Mouse (Mus musculus): ENCODE results near the gene Tepsin. TPM values are rescaled to one million over a fixed set of nuclear protein-coding genes. Genes with fewer than 3 reads are reported as not detected.

Gene Tepsin
- polyA plus RNA-seq, 1 experiment from 2014 or later = 18.7 TPM

DNA sequence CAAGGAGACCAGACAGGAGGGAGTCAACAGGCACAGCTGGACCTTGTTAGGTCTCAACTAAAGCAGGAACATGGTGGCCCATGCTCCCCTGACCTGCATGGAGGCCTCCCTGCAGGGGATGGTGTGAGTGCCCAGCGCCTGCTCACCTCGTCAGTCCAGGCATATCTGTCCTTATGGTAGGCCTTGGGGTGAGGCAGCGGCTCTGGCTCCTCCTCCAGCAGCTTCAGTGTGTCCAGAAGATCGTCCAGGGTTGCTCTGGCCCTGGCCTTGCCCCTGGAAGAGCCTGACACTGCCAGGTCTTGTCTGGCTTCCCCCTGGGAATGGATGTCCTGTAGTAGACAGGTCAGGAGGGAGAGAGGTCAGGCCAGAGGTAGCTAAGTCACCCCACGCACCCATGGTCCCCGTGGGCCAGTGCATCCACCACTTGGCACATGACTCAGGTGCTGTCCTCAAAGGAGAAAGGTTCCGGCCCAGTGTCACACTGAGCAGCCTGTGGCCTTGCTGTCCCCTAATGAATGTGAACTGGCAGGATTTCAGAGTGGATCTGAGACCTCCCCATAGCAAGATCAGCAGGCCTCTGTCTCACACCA is 26.7 kb downstream of the Tepsin start:
- Histone ChIP-seq H3K4me1 (no peaks in the 10 kb centered on the region), H3K9ac (replicated peaks) (no peak overlapping the region), H3K27ac (replicated peaks) (no peak overlapping the region), H3K27me3 (no peaks in the 10 kb centered on the region), H3K9me3 (no peaks in the 10 kb centered on the region), H3K36me3 (peaks cover 67% of the 10 kb centered on the region), H3K4me3 (no peak overlapping the region), H3K4me2 (replicated peaks) (no peak overlapping the region)
- 87% methylated on average over 7 of the region's 7 CpGs for WGBS
- ATAC-seq (replicated peaks) = no peak

GRCm38 (mm10) chr11:120071065-120071464 is 27.5 kb downstream of the Tepsin start:
- Histone ChIP-seq H3K4me3 (no peak overlapping the region), H3K27me3 (no peaks in the 10 kb centered on the region), H3K36me3 (peaks cover 61% of the 10 kb centered on the region), H3K4me1 (no peaks in the 10 kb centered on the region), H3K9me3 (no peaks in the 10 kb centered on the region), H3K27ac (replicated peaks) (no peak overlapping the region), H3K9ac (replicated peaks) (no peak overlapping the region), H3K4me2 (replicated peaks) (no peak overlapping the region)
- ATAC-seq (replicated peaks) = no peak
- WGBS = 61% methylated on average over 12 of the region's 12 CpGs

DNA sequence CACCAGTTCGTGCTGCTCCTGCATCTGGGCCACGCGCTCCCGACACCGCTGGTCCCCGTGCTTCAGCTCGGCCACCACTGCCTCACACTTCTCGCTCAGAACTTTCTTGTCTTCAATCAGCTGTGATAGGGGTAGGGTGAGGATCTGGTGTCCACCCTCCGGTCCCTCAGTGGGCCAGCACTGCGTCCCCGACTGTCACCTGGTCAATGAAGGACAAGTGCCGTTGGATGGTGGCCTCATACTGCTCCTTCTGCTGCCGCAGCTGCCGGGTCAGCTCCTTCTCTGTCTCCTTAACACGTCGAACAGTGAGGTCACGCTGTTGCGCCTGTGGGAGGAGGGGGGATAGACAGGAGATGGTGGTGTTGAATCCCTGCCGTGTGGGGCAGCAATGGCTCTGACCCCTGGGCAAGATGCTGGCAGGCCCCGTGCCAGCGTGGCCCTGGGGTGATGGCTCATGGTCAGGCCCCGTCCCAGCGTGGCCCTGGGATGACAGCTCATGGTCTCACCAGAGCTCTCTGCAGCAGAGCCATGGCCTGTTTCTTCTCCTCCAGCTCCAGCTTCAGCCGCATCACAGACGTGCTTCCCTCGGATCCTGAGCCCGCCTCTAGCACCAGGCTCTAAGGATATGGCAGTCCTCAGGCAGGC is 28.1 kb downstream of the Tepsin start:
- no peak overlapping the region for H3K4me3 ChIP-seq
- no peak overlapping the region for H3K4me2 ChIP-seq (replicated peaks)
- H3K27me3 ChIP-seq = no peaks in the 10 kb centered on the region
- H3K36me3 ChIP-seq = peaks cover 63% of the 10 kb centered on the region
- no peak overlapping the region for H3K27ac ChIP-seq (replicated peaks)
- H3K4me1 ChIP-seq = no peaks in the 10 kb centered on the region
- H3K9me3 ChIP-seq = no peaks in the 10 kb centered on the region
- no peak for ATAC-seq (replicated peaks)
- no peak overlapping the region for H3K9ac ChIP-seq (replicated peaks)
- 92% methylated on average over 27 of the region's 27 CpGs for WGBS

GRCm38 (mm10) chr11:120069261-120069660 is 29.3 kb downstream of the Tepsin start:
- H3K4me2 ChIP-seq (replicated peaks) = no peak overlapping the region
- no peaks in the 10 kb centered on the region for H3K9me3 ChIP-seq
- peaks cover 64% of the 10 kb centered on the region for H3K36me3 ChIP-seq
- H3K27ac ChIP-seq (replicated peaks) = no peak overlapping the region
- WGBS = 61% methylated on average over 11 of the region's 11 CpGs
- no peak for ATAC-seq (replicated peaks)
- H3K4me3 ChIP-seq = no peak overlapping the region
- no peaks in the 10 kb centered on the region for H3K27me3 ChIP-seq
- no peak overlapping the region for H3K9ac ChIP-seq (replicated peaks)
- H3K4me1 ChIP-seq = no peaks in the 10 kb centered on the region

DNA sequence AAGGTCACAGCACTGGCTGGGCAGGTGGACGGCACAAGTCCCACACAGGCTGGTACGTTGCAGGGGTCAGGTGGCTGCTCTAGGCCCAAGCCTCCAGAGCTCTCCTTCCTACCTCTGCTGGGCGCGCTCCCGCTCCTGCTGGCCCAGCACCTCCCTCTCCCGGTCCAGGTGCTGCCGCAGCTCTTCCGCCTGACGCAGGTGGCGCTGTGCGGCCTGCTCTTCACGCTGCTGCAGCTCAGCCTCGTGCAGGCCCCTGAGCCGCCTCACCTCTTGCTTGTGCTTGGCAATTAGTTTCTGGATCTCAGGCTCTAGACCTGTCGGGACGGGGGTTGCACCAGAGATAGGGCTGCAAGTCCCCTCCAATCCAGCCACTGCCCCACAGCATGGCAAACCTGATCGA is 30.7 kb downstream of the Tepsin start:
- no peak overlapping the region for H3K27ac ChIP-seq (replicated peaks)
- no peak for ATAC-seq (replicated peaks)
- H3K27me3 ChIP-seq = no peaks in the 10 kb centered on the region
- no peaks in the 10 kb centered on the region for H3K9me3 ChIP-seq
- H3K4me2 ChIP-seq (replicated peaks) = no peak overlapping the region
- peaks cover 60% of the 10 kb centered on the region for H3K36me3 ChIP-seq
- H3K9ac ChIP-seq (replicated peaks) = no peak overlapping the region
- no peaks in the 10 kb centered on the region for H3K4me1 ChIP-seq
- 46% methylated on average over 17 of the region's 17 CpGs for whole genome bisulfite sequencing
- no peak overlapping the region for H3K4me3 ChIP-seq

GRCm38 (mm10) chr11:120065291-120065690 is 33.2 kb downstream of the Tepsin start:
- ATAC-seq (replicated peaks) = no peak
- Histone ChIP-seq H3K36me3 (peaks cover 36% of the 10 kb centered on the region), H3K27me3 (no peaks in the 10 kb centered on the region), H3K27ac (replicated peaks) (no peak overlapping the region), H3K4me1 (no peaks in the 10 kb centered on the region), H3K9ac (replicated peaks) (no peak overlapping the region), H3K4me3 (no peak overlapping the region), H3K4me2 (replicated peaks) (no peak overlapping the region), H3K9me3 (no peaks in the 10 kb centered on the region)
- 33% methylated on average over 10 of the region's 10 CpGs for WGBS

DNA sequence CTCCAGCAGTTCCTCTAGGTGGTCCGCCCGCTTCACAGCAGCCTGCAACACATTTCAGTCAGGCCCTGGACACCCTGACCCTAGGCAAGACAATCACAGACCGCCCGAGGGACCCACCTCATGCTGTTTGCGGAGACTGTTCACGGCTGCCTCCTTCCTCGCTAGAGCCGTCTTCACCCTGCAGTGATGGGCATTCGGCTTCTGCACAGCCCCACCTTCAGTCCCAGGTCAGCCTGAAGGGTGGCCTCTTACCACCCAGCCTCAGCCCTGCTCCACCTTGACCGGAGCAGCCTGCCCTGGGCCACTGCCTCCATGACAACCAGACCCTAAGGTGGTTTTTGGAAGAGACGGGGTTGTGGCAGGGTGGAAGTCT is 33.9 kb downstream of the Tepsin start:
- Histone ChIP-seq H3K27me3 (no peaks in the 10 kb centered on the region), H3K4me1 (no peaks in the 10 kb centered on the region), H3K4me3 (no peak overlapping the region), H3K27ac (replicated peaks) (no peak overlapping the region), H3K36me3 (peaks cover 32% of the 10 kb centered on the region), H3K9me3 (no peaks in the 10 kb centered on the region), H3K4me2 (replicated peaks) (no peak overlapping the region), H3K9ac (replicated peaks) (no peak overlapping the region)
- WGBS = 90% methylated on average over 11 of the region's 11 CpGs
- no peak for ATAC-seq (replicated peaks)

DNA sequence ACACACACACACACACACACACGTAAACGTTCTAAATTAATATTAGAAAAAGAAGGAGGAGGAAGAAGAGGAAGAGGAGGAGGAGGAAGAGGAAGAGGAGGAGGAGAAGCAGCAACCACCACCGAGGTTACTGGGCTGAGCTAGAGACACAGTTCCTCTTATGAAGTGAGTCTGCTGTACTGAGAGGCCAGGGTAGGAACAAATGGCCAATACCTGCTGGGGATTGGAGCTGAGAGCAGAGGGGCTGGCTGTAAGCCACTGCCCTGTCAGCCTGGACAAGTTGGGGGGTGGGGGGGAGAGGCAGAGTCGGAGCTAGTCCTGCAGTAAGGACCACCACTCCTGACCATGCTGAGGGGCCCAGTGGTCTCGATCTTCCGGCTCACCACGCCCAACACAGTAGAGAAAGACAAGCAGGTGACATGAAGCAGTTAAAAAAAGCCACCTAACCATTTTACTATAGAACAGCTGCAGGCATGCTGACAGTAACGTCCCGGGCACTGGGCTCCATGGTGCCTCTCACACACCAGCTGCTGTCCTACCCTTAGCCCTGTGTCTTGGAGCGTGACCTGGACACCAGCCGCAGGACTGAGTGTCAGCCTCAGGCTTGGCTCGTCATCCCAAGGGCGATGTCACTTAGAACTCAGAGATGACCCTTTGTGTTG is 34.4 kb downstream of the Tepsin start:
- Histone ChIP-seq H3K4me2 (replicated peaks) (no peak overlapping the region), H3K36me3 (peaks cover 27% of the 10 kb centered on the region), H3K27me3 (no peaks in the 10 kb centered on the region), H3K4me1 (no peaks in the 10 kb centered on the region), H3K9me3 (no peaks in the 10 kb centered on the region), H3K4me3 (no peak overlapping the region), H3K9ac (replicated peaks) (no peak overlapping the region), H3K27ac (replicated peaks) (no peak overlapping the region)
- no peak for ATAC-seq (replicated peaks)
- WGBS = 89% methylated on average over 11 of the region's 13 CpGs

GRCm38 (mm10) chr11:120063326-120063725 is 35.2 kb downstream of the Tepsin start:
- Histone ChIP-seq H3K4me1 (no peaks in the 10 kb centered on the region), H3K27me3 (no peaks in the 10 kb centered on the region), H3K27ac (replicated peaks) (no peak overlapping the region), H3K9ac (replicated peaks) (no peak overlapping the region), H3K9me3 (no peaks in the 10 kb centered on the region), H3K4me2 (replicated peaks) (no peak overlapping the region), H3K4me3 (no peak overlapping the region), H3K36me3 (peaks cover 25% of the 10 kb centered on the region)
- WGBS = 85% methylated on average over 5 of the region's 5 CpGs
- ATAC-seq (replicated peaks) = no peak

DNA sequence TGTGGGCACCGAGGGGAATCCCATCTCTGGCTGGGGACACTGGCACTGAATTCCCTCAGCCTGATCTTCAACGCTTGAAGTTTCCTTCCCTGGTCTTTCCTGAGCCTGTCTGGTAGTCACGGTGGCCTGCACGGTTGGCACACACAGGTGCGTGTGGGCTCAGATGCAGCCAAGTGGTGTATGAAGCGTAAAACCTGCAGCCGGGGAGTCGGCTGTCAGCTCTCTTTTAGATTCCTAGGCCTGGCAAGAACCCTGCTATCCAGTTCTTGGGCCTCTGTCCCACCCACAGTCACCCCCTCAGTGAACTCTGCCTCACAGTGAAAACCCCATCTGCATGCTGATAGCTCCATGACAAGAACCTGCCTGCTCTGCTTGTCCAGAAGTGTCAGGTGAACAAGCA is 37.9 kb downstream of the Tepsin start:
- H3K4me3 ChIP-seq = no peak overlapping the region
- H3K4me1 ChIP-seq = no peaks in the 10 kb centered on the region
- H3K4me2 ChIP-seq (replicated peaks) = no peak overlapping the region
- H3K9ac ChIP-seq (replicated peaks) = no peak overlapping the region
- no peaks in the 10 kb centered on the region for H3K9me3 ChIP-seq
- no peaks in the 10 kb centered on the region for H3K27me3 ChIP-seq
- no peak overlapping the region for H3K27ac ChIP-seq (replicated peaks)
- no peak for ATAC-seq (replicated peaks)
- WGBS = 89% methylated on average over 8 of the region's 8 CpGs
- H3K36me3 ChIP-seq = peaks cover 14% of the 10 kb centered on the region

- Histone ChIP-seq H3K27ac (replicated peaks) (no peak overlapping the region), H3K9me3 (no peaks in the 10 kb centered on the region), H3K4me1 (0 out of 2 replicates have a peak, but pooled peaks cover 7% of the 10 kb centered on the region), H3K4me3 (no peak overlapping the region), H3K9ac (replicated peaks) (no peak overlapping the region), H3K36me3 (no peaks in the 10 kb centered on the region), H3K4me2 (replicated peaks) (no peak overlapping the region), H3K27me3 (no peaks in the 10 kb centered on the region)
- ATAC-seq (replicated peaks) = no peak
- WGBS = 81% methylated on average over 12 of the region's 12 CpGs
Measured at GRCm38 (mm10) chr11:120055953-120056732, 42.4 kb downstream of the Tepsin start.

- 84% methylated on average over 4 of the region's 4 CpGs for WGBS
Measured at GRCm38 (mm10) chr11:120053846-120054245, 44.7 kb downstream of the Tepsin start.

More at GRCm38 (mm10) chr11:120053846-120054245, 44.7 kb downstream of the Tepsin start:
- H3K27me3 ChIP-seq = no peaks in the 10 kb centered on the region
- 0 out of 2 replicates have a peak, but pooled peaks cover 8% of the 10 kb centered on the region for H3K4me1 ChIP-seq
- no peak overlapping the region for H3K9ac ChIP-seq (replicated peaks)
- no peak overlapping the region for H3K4me3 ChIP-seq
- no peaks in the 10 kb centered on the region for H3K36me3 ChIP-seq
- no peaks in the 10 kb centered on the region for H3K9me3 ChIP-seq
- no peak for ATAC-seq (replicated peaks)
- H3K27ac ChIP-seq (replicated peaks) = no peak overlapping the region
- no peak overlapping the region for H3K4me2 ChIP-seq (replicated peaks)

All from forebrain, embryonic 15.5 days (tissue).